Mouse (Mus musculus) gastrocnemius, postnatal 10 days (tissue): Measurements from ENCODE around the gene Cyp4f15. TPM values are rescaled to one million over a fixed set of nuclear protein-coding genes. Genes with fewer than 3 reads are reported as not detected.
"Not testable (repeated sequence)": the region's sequence is repeated elsewhere in the genome, so short reads cannot be mapped to it uniquely, and the experiment has no call there.

Source experiments
- DNase-seq: peaks from one replicate; pipeline ENCODE4 v3.0.0; 2021; ENCODE audit warnings: mixed read lengths
- long read RNA-seq, 2 experiments: library from polyadenylated mRNA; stranded (forward); transcript quantifications; one replicate each; pipeline ENCODE4 v2.0.0; 2021
- total RNA-seq, 2 experiments: library from RNA; stranded (reverse); gene quantifications; 2 replicates each; pipeline ENCODE4 v1.2.3; 2021

The Cyp4f15 gene
- not detected for total RNA-seq
- long read RNA-seq, experiment 1, result 0 reads
- long read RNA-seq, experiment 2, result 0 reads

DNA sequence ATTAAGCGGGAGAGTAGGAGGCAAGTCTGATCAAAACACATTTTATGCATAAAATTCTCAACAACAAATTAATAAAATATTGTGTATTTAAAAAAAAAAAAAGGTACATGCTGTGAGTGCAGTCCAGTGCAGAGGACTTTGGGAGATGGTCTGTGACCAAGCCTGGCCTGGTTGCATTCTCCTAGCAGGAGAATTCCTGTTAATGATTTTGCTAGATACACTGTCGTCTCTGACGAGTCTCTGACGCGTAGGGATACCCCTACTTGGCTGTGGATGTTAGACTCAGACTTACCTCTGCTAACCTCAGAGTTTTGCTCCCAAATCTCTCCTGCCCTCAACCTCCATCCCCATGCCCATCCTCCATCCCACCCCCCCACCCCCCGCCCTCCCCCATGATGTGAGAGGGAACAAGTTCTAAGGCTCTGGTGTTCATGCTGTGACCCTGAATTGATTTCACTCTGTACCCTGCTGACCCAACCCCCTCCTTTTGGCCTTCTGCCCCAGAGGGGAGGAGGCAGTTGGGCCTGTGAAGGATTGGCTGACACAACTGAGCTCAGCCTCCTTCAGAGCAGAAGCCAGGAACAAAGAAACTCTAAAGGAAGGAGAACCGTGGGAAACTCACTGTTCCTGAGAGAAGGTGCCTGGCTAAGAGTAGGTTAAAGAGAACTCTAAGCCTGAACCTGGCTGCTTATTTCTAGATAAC lies at the start of gene Cyp4f15:
Gene Cyp4f15, plus strand, starts transcription at position 580 of the 703 bp plus-strand sequence.
- DNase-seq, result no peak

DNA sequence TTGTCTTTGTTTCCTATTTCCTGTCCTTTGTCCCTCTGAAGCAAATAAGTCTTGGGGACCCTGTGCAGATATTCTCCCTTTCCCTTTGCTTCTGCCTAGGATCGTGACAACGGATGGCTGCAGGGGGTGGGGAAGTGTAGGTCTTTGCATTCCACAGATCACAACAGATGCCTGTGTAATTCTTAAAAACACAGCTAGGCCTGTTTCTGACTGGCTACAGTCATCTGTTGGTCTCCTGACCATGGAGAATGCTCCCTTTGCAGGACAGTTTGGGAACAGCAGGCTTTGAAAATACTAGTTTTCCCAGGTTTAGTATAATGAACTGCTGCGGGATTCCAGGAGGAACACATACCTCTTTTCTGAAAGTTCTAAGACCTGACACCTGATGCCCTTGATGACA lies 49.1 kb upstream of the Cyp4f15 start:
- no peak for DNase-seq

DNA sequence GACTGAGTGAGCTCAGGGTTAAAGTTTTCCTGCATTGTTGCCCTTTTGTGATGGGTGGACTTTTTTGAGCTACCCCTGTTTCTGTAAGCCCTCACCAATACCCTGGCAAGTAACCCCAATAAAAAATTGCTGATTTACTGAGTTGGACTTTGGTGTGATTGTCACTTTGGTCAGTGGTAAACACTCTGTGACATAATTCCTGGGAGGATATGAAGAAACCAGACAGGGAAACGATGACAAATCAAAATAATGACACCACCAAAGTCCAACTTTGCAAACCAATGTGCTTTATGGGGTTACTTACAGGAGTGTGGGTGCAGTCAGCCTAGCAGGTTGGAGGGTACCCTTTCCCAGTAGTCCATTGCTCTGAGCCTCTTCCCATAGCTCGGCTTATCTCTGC lies 48.3 kb upstream of the Cyp4f15 start:
- DNase-seq, result no peak

DNA sequence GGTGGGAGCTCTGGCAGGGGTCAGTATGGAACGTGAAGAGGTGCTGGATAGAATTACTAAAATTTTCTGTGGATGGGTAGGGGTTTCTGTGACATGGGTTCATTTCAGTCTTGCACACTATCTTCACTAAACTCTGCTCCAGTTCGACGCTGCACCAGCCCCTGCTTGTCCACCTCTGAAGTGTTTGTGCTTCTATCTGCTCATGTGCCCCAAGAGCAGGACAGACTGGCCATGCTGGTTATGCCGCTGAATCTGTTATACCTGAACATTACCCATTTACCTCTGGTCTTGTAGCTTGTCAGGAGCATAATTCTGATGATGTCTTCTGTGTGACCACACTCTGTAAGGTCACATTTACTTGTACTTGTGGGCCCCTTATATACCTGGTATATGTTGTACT lies 38.8 kb upstream of the Cyp4f15 start:
- DNase-seq, result no peak

DNA sequence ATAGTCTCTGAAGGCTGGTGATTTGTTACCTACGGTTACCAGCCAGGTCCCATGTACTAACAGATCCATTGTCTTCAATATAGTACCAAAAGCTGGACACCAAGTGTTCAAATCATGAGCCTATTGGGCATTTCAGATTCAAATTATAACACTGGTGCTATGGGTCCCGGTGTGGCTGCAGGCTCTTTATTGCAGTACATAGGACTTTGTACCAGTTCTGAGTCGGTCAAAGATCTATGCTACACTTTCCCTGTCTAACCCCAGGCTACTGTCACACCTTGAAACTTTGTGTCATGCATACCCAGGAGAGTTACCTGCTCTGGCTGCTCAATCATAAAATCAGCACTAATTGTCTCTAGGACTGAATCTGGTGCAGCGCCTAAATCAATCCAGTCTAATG lies 31.6 kb upstream of the Cyp4f15 start:
- no peak for DNase-seq

DNA sequence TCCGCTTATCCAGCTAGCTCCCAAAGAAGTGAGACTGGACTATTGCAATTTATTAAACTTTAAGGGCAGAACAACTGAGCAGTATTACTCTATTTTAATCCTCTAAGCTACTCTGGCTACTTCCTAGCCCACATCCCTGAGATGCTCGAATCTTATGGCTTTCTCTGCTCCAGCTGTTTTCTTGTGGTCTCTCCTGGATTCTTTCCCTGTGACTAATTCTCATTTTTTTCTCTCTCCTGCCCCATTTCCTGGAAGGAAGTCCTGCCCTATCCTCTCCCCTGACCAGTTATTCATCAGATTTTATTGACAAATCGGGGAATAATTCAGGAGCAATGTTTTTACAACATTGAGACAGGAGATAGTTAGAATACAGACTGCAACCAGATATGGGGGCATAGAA lies 28.4 kb upstream of the Cyp4f15 start:
- DNase-seq, result no peak

DNA sequence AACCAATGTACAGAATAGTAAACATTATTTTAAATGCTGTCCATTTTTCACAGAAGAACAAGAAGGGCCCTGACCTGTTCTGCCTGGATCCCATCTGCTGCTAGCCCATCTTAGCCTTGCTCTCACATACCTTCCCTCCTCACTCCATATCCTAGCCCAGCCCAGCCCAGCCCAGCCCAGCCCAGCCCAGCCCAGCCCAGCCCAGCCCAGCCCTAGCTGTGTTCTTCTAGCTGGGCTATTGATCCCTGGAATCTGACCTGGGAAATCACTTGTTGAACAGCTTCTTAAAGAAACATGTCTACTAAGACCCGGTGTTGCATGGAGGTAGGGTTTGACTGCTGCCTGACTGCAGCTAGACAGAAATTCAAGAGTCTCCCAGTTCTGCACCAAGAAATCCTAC lies 27.2 kb upstream of the Cyp4f15 start:
- no peak for DNase-seq

DNA sequence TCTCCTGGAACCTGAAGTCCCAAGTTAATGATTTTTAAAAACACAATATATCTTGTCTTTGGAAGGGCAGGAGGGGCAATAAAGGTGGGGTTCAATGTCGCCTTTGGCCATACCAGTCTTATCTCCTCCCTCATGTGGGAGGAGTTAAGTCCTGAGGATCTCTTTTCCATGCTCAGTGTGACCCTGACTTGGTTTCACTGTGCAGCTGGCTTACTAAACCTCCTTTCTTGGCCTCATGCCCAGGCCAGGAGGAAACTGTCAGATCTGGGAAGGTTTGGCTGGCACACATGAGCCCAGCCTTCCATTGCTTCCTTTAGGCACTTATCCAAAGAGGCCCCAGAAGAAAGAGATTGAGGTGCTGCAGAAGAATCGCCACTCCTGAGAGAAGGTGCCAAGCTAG lies 26.7 kb upstream of the Cyp4f15 start, which contains the start of gene Cyp4f40:
Gene Cyp4f40, plus strand, starts transcription at position 189 of the 400 bp plus-strand sequence.
- no peak for DNase-seq

DNA sequence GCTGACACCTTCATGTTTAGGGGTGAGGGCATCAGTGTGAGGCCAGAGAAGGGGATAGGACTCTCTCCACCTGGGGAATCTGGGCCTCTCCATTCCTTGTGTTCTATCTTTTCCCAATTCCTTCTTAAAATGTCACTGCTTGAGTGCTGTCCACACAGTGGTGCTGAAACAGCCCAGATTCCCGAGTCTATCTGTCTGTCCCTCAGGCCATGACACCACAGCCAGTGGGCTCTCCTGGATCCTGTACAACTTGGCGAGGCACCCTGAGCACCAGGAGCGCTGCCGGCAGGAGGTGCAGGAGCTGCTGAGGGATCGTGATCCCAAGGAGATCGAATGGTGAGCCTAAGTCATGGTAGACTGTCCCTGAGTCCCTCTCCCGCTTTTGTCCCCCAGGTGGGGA lies 11.5 kb upstream of the Cyp4f15 start:
- no peak for DNase-seq

DNA sequence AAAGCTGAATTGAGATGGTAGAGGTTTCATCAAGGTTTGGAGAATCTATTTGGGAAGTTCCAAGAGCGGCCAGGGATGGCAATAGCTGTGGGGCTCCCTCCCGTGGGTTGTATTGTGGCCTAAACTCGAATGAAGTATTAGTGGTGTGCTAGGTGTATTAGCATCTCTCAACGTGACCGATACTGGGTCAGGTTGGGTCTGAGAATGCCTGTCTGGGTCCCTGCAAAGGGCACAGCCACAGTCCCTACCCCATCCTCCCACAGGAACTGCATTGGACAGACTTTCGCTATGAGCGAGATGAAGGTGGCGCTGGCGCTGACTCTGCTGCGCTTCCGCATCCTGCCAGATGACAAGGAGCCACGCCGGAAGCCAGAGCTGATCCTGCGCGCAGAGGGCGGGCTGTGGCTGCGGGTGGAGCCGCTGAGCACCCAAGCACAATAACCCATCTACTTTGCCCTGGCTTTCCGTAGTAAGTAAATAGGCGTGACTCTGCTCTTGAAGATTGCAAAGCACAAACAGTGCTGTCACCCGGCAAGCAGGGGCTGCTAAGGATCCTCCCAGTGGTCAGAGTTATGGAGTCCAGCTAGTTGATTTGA lies 9.3 kb upstream of the Cyp4f15 start:
- DNase-seq, result no peak

DNA sequence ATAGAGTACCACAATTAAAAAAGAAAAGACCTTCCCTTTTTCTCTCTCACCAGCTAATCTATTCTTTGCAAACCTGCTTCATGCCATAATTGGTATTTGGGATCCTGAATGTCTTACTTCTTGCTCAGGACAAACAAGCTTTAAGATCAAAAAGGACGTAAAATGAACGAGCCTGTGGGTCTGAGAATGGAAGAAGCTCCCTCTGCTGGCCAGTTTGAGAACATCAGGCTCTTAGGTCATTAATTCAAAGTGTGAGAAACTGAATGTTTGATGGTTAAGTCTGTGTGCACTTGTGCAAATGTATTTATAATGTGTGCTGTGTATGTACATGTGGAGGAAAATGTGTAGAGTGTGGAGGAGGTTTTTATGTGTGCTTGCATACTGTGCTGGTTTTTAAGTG lies 5.0 kb upstream of the Cyp4f15 start:
- peak; percentile 33 for DNase-seq

DNA sequence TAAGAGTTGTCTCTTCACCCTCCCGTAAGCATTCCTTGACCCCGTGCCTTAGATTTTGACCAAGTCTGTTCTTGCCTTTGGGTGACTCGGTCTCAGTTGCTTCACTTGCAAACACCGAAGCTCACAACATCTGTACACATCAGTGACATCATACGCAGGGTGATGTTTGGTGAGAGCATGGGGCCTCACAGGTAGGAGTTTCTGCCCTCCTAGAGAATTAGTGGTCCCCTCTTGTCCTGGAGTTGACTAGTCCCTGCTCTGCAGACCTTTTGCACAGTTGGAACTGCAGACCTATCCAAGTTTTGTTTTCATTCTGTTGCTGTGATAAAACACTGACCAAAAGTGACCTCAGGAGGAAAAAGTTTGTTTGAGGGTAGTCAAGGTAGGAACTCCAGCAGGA lies 1.3 kb downstream of the Cyp4f15 start:
- DNase-seq, result no peak

DNA sequence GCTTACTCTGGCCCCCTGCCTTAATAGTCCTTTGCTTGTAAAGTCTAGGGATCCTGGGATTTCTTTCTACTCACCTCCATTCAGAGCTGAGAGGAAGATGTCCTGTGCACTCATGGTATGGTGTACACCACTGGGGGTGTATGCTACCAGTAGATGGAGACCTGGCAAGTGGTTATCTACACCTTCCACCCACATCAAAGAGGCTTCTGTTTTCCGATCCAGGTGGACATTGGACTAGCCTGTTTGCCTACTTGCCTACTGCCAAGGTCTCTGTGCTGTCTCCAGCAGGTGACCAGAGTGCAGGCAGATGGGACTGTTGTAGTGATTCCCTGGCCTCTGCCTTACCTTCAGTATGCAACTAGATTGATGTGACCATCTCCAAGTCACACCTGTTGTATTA lies 5.5 kb downstream of the Cyp4f15 start:
- DNase-seq, result no peak

DNA sequence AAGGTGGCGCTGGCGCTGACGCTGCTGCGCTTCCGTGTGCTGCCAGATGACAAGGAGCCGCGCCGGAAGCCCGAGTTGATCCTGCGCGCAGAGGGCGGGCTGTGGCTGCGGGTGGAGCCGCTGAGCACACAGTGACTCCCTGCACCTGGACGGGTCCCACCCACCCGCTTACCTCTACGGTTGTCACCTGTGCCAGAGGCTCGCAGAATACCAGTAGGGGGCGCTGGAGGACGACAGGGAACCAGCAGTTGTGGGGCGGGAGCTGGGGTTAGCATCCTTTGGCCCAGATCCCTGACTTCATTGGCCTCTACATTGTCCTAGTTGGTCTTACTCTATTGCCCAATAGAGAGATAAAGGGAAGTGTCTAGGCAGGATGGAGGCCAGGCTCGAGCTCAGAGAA lies 17.4 kb downstream of the Cyp4f15 start:
- DNase-seq, result peak; percentile 6

DNA sequence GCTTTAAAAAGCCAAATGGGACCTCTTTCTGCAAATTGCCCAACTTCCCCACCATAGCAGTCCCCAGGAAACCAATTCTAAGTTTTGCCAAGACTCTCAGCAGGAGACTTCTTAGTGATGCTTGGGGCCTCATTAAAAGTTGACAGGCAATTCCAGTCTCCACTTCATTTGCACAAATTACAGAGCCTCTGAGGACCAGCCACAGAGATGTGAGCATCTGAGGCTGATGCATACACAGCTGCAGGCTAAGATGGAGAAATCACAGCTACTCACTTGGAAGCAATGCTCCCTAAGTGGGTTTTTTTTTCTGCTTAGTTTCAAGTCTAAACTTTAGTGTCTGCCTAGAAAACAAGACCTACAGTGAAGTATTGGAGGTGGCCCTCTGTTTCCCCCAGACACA lies 25.1 kb downstream of the Cyp4f15 start:
- DNase-seq, result not testable (repeated sequence)

DNA sequence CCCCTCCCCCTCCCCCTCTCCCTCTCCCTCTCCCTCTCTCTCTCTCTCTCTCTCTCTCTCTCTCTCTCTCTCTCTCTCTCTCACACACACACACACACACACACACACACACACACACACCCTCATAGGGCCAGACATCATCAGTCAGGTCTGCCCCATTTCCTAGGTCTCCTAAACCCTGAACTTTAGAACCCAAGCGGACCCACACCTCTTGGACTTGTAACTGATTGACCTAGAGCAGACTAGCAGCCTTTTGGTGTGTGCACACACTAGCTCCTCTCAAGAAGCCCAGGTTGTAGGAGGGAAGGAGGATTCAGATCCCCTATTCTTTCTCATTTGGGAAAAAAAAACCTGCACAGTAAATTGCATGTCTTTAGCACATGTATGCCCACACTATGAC lies 36.7 kb downstream of the Cyp4f15 start:
- DNase-seq, result not testable (repeated sequence)

DNA sequence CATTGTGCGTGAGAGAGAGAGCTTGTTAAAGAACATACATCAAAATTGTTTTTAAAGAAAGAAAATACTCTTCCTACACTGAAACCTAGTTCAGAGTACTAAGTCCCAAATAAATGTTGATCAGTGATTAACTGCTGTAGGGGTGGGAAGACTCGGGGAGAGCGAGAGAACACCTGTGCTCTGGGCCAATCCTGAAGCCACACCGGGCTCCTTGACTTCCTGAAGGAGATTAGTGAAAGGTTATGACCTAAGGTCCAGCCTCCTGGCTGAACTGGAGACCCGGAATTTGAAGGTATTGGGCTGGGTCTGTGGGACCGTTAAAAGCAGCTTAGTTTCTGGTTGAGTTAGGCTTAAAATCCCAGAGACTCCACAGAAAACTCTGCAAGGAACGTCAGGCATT lies 37.3 kb downstream of the Cyp4f15 start:
- no peak for DNase-seq

DNA sequence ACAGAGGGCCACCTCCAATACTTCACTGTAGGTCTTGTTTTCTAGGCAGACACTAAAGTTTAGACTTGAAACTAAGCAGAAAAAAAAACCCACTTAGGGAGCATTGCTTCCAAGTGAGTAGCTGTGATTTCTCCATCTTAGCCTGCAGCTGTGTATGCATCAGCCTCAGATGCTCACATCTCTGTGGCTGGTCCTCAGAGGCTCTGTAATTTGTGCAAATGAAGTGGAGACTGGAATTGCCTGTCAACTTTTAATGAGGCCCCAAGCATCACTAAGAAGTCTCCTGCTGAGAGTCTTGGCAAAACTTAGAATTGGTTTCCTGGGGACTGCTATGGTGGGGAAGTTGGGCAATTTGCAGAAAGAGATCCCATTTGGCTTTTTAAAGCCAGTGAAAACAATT lies 40.9 kb downstream of the Cyp4f15 start:
- not testable (repeated sequence) for DNase-seq

DNA sequence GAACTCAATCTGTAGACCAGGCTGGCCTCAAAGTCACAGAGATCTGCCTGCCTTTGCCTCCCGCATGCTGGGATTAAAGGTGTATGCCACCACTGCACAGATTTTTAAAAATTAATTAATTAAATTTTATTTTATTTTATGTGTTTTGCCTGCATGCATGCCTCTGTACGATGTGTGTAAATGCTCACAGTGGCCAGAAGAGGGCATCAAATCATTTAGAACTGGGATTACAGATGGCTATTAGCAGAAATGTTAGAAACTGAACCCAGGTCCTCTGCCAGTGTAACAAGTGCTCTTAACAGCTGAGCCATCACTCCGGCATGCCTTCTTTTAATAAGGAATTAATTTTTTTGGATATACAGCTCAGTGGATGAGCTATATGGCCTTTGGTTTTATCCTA lies 43.6 kb downstream of the Cyp4f15 start:
- DNase-seq, result no peak

DNA sequence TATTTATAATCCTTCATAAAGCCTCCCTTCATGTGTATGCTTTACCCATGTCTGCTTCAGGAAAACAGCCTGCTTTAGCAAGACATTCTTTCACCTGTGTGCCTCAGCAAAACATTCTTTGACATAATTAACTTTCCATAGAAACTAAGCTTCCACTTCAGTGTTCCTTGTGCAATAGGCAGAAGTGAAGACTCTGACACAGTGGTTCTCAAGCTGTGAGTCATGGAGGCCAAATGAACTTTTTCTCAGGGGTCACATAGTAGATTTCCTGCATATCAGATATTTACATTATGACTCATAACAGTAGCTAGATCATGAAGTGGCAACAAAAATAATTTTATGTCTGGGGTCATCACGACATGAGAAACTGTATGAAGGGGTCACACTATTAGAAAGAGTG lies 53.0 kb downstream of the Cyp4f15 start:
- no peak for DNase-seq

DNA sequence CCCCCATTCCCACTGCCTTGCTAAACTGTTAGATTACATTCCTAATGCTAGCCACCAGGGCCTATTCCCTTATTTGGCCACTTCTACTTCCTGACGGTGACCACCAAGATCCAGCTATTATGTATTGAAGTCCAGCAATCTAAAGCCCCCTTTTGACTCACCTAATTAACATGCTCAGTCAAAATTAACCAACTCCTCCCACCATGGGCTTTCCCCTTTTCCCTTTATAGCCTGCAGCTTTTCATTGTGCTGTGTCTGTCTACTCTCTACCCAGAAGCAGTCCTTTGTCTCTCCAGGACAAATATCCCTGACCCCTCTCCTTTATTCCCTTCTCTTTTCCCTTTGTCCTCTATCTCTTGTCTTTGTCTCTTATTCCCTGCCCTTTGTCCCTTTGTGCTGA lies 55.6 kb downstream of the Cyp4f15 start:
- DNase-seq, result no peak

DNA sequence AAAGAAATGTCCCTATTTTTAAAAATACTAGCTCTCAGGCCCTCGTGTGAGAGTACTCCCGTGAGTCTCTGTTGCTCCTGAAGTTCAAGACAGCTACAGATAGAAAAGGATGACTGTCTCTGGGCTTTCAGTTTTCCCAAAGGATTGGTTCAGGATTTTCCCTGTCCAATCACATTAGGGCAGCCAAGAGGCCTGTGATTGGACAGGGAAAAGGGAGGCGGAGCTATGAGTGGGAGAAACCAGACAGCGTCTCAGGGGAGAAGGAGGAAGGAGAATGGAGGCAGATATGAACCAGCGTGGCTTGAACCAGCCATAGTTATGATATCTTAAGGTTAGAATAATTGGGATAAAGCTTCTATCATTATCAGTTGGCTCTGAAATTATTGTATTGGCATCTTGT lies 65.2 kb downstream of the Cyp4f15 start:
- no peak for DNase-seq
